Mouse (Mus musculus): ENCODE results near the gene Luc7l3. TPM values are rescaled to one million over a fixed set of nuclear protein-coding genes. Genes with fewer than 3 reads are reported as not detected.
"Not testable (repeated sequence)": the region's sequence is repeated elsewhere in the genome, so short reads cannot be mapped to it uniquely, and the experiment has no call there.

Gene Luc7l3
- polyA plus RNA-seq, 1 experiment, result 16.1 TPM

- no peak overlapping the region for H3K4me3 ChIP-seq (replicated peaks; ENCODE audit: extremely low read depth, low read depth, low read length)
- no peak for DNase-seq
- peaks cover 4% of the 10 kb centered on the region for H3K4me1 ChIP-seq (ENCODE audit: control insufficient read depth, insufficient read depth, low read length)
- TF ChIP-seq CTCF (IDR thresholded peaks at IDR 0.05; ENCODE audit: insufficient read depth, low read length), result no peak
- no peak for TF ChIP-seq POLR2A (IDR thresholded peaks at IDR 0.05; ENCODE audit: borderline replicate concordance, extremely low read depth, low read depth, low read length)
Observed at GRCm38 (mm10) chr11:94268761-94269160, 53.0 kb downstream of the Luc7l3 start.

GRCm38 (mm10) chr11:94266155-94266554 lies 55.6 kb downstream of the Luc7l3 start:
- not testable (repeated sequence) for DNase-seq; H3K4me1 ChIP-seq (ENCODE audit: control insufficient read depth, insufficient read depth, low read length); H3K4me3 ChIP-seq (replicated peaks; ENCODE audit: extremely low read depth, low read depth, low read length)
- 59% methylated on average over 3 of the region's 3 CpGs for WGBS

- TF ChIP-seq POLR2A (IDR thresholded peaks at IDR 0.05; ENCODE audit: borderline replicate concordance, extremely low read depth, low read depth, low read length), result peak; percentile 23; the same call in 1 of the 2 replicates
- TF ChIP-seq CTCF (IDR thresholded peaks at IDR 0.05; ENCODE audit: insufficient read depth, low read length), result peak; percentile 15; the same call in 1 of the 2 replicates
- peak overlapping the region; percentile 35 for H3K4me3 ChIP-seq (replicated peaks; ENCODE audit: extremely low read depth, low read depth, low read length)
- peaks cover 4% of the 10 kb centered on the region for H3K4me1 ChIP-seq (ENCODE audit: control insufficient read depth, insufficient read depth, low read length)
- WGBS, result 1% methylated on average over 18 of the region's 18 CpGs
- peak; percentile 56 for DNase-seq
Observed at GRCm38 (mm10) chr11:94265134-94265785, 56.5 kb downstream of the Luc7l3 start.

GRCm38 (mm10) chr11:94261585-94262370 lies 60.0 kb downstream of the Luc7l3 start:
- 70% methylated on average over 6 of the region's 6 CpGs for WGBS

GRCm38 (mm10) chr11:94259814-94260213 lies 62.0 kb downstream of the Luc7l3 start:
- TF ChIP-seq POLR2A (IDR thresholded peaks at IDR 0.05; ENCODE audit: borderline replicate concordance, extremely low read depth, low read depth, low read length) (no peak), CTCF (IDR thresholded peaks at IDR 0.05; ENCODE audit: insufficient read depth, low read length) (no peak)
- WGBS, result 64% methylated on average over 4 of the region's 4 CpGs
- no peak for DNase-seq
- Histone ChIP-seq H3K4me1 (ENCODE audit: control insufficient read depth, insufficient read depth, low read length) (no peaks in the 10 kb centered on the region), H3K4me3 (replicated peaks; ENCODE audit: extremely low read depth, low read depth, low read length) (no peak overlapping the region)

More at GRCm38 (mm10) chr11:94261585-94262370, 60.0 kb downstream of the Luc7l3 start:
- no peak for DNase-seq
- H3K4me3 ChIP-seq (replicated peaks; ENCODE audit: extremely low read depth, low read depth, low read length), result no peak overlapping the region
- TF ChIP-seq CTCF (IDR thresholded peaks at IDR 0.05; ENCODE audit: insufficient read depth, low read length) (no peak), POLR2A (IDR thresholded peaks at IDR 0.05; ENCODE audit: borderline replicate concordance, extremely low read depth, low read depth, low read length) (no peak)
- H3K4me1 ChIP-seq (ENCODE audit: control insufficient read depth, insufficient read depth, low read length), result peaks cover 4% of the 10 kb centered on the region

GRCm38 (mm10) chr11:94257987-94258386 lies 63.8 kb downstream of the Luc7l3 start:
- TF ChIP-seq POLR2A (IDR thresholded peaks at IDR 0.05; ENCODE audit: borderline replicate concordance, extremely low read depth, low read depth, low read length) (no peak), CTCF (IDR thresholded peaks at IDR 0.05; ENCODE audit: insufficient read depth, low read length) (no peak)
- WGBS, result 44% methylated on average over 14 of the region's 14 CpGs
- Histone ChIP-seq H3K4me3 (replicated peaks; ENCODE audit: extremely low read depth, low read depth, low read length) (no peak overlapping the region), H3K4me1 (ENCODE audit: control insufficient read depth, insufficient read depth, low read length) (no peaks in the 10 kb centered on the region)
- no peak for DNase-seq

- H3K4me3 ChIP-seq (replicated peaks; ENCODE audit: extremely low read depth, low read depth, low read length), result no peak overlapping the region
- no peak for DNase-seq
- 76% methylated on average over 5 of the region's 5 CpGs for WGBS
- H3K4me1 ChIP-seq (ENCODE audit: control insufficient read depth, insufficient read depth, low read length), result no peaks in the 10 kb centered on the region
- no peak for TF ChIP-seq POLR2A (IDR thresholded peaks at IDR 0.05; ENCODE audit: borderline replicate concordance, extremely low read depth, low read depth, low read length)
- no peak for TF ChIP-seq CTCF (IDR thresholded peaks at IDR 0.05; ENCODE audit: insufficient read depth, low read length)
Observed at GRCm38 (mm10) chr11:94255733-94256132, 66.1 kb downstream of the Luc7l3 start.

- TF ChIP-seq CTCF (IDR thresholded peaks at IDR 0.05; ENCODE audit: insufficient read depth, low read length), result no peak
- no peak for TF ChIP-seq POLR2A (IDR thresholded peaks at IDR 0.05; ENCODE audit: borderline replicate concordance, extremely low read depth, low read depth, low read length)
- 81% methylated on average over 10 of the region's 10 CpGs for WGBS
- no peaks in the 10 kb centered on the region for H3K4me1 ChIP-seq (ENCODE audit: control insufficient read depth, insufficient read depth, low read length)
Observed at GRCm38 (mm10) chr11:94253691-94254090, 68.1 kb downstream of the Luc7l3 start.

GRCm38 (mm10) chr11:94253156-94253555 lies 68.6 kb downstream of the Luc7l3 start:
- no peak for TF ChIP-seq CTCF (IDR thresholded peaks at IDR 0.05; ENCODE audit: insufficient read depth, low read length)
- no peak for TF ChIP-seq POLR2A (IDR thresholded peaks at IDR 0.05; ENCODE audit: borderline replicate concordance, extremely low read depth, low read depth, low read length)
- DNase-seq, result no peak
- no peak overlapping the region for H3K4me3 ChIP-seq (replicated peaks; ENCODE audit: extremely low read depth, low read depth, low read length)

More at GRCm38 (mm10) chr11:94253691-94254090, 68.1 kb downstream of the Luc7l3 start:
- no peak for DNase-seq
- no peak overlapping the region for H3K4me3 ChIP-seq (replicated peaks; ENCODE audit: extremely low read depth, low read depth, low read length)

GRCm38 (mm10) chr11:94246789-94247061 lies 75.1 kb downstream of the Luc7l3 start:
- Histone ChIP-seq H3K4me1 (ENCODE audit: control insufficient read depth, insufficient read depth, low read length) (peaks cover 2% of the 10 kb centered on the region; the same call in 1 of the 2 replicates), H3K4me3 (replicated peaks; ENCODE audit: extremely low read depth, low read depth, low read length) (no peak overlapping the region)
- no peak for DNase-seq
- no peak for TF ChIP-seq CTCF (IDR thresholded peaks at IDR 0.05; ENCODE audit: insufficient read depth, low read length)
- TF ChIP-seq POLR2A (IDR thresholded peaks at IDR 0.05; ENCODE audit: borderline replicate concordance, extremely low read depth, low read depth, low read length), result no peak
- 57% methylated on average over 8 of the region's 8 CpGs for WGBS

More at GRCm38 (mm10) chr11:94253156-94253555, 68.6 kb downstream of the Luc7l3 start:
- H3K4me1 ChIP-seq (ENCODE audit: control insufficient read depth, insufficient read depth, low read length), result no peaks in the 10 kb centered on the region
- 72% methylated on average over 9 of the region's 9 CpGs for WGBS

All from lung, adult 2 months (tissue).